Mouse (Mus musculus) bone marrow macrophage, adult 2 months (primary cell): ENCODE measurements at regions not wholly inside any gene's neighbourhood (a gene's known extent, or its start where the extent isn't known, plus 50 kb on each side); places are given as distances from the start of the nearest gene placed in this dataset.

Source experiments
- CTCF ChIP-seq: IDR thresholded peaks from 2 replicates; pipeline ENCODE4 v1.5.1; 2012; ENCODE audit warnings: low read depth, mild to moderate bottlenecking, low read length, moderate library complexity
- POLR2A ChIP-seq: IDR thresholded peaks from 2 replicates; pipeline ENCODE4 v1.6.1; 2012; ENCODE audit warnings: mild to moderate bottlenecking, low read depth, low read length, borderline replicate concordance

- TF ChIP-seq CTCF (no peak), POLR2A (no peak)
Observed at GRCm38 (mm10) chr17:47273309-47273708, 95.4 kb upstream of the Mrps10 start.
